Mouse (Mus musculus) B cell, adult 2 months (primary cell): ENCODE results near the gene Dnajb8.

ENCODE experiments used
- DNase-seq, 2 experiments: peaks; one replicate each; pipeline ENCODE4 v3.0.0; 2022

The Dnajb8 gene

GRCm38 (mm10) chr6:88301234-88301633, 79.2 kb downstream of the Dnajb8 start:
- DNase-seq = no peak
